Mouse (Mus musculus) brain, embryonic 14.5 days (tissue): ENCODE measurements around the gene Lrrc4.

Source experiments
- CTCF ChIP-seq: fragments of 200-500 bp; IDR thresholded peaks from 2 replicates; pipeline ENCODE4 v1.5.1; 2012; ENCODE audit warnings: inconsistent platforms, mild to moderate bottlenecking, moderate library complexity, borderline replicate concordance; ENCODE audit not compliant: insufficient read depth, insufficient read length; ENCODE audit errors: extremely low read depth
- POLR2A ChIP-seq: fragments of 200-500 bp; IDR thresholded peaks from 2 replicates; pipeline ENCODE4 v1.6.1; 2012; ENCODE audit warnings: mild to moderate bottlenecking, inconsistent platforms, borderline replicate concordance; ENCODE audit not compliant: poor library complexity, insufficient read depth, insufficient read length, severe bottlenecking; ENCODE audit errors: extremely low read depth

DNA sequence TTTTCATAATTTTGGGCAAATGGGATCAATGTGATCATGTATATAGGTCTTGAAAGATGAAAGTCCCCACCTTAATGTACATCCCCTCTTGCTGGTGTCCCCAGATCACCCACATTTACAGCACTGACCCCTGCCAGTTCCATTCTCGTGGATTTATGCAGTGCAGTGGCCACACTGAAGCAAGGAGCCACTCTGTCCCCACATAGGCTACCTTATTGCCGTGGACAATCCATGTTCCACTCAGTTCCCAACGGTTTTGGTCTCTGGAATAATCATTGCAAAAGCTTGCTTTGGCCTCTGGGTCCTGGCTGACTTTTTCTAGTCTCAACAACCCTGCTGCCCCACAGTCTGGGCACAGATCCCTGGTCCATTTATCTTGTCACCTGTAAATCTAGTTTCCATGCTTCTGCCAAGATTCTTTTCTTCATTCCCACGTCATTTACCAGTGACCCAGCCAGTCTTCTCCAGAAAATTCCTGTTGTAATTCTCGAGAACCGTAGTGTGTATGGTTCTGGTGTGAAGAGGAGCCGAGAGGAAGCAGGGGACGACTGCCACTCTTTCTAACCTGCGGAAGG lies 18.9 kb upstream of the Lrrc4 start:
- no peak for TF ChIP-seq POLR2A
- TF ChIP-seq CTCF: no peak
